Mouse (Mus musculus) small intestine, adult 2 months (tissue): ENCODE measurements at regions not wholly inside any gene's neighbourhood (a gene's known extent, or its start where the extent isn't known, plus 50 kb on each side); places are given as distances from the start of the nearest gene placed in this dataset.

Source experiments
- H3K27ac ChIP-seq: fragments of 200-500 bp; 2 replicates; pipeline ENCODE4 v1.5.1; 2012; ENCODE audit warnings: low read depth, low read length, control low read depth, inconsistent platforms; ENCODE audit not compliant: insufficient read depth
- H3K27me3 ChIP-seq: fragments of 200-500 bp; 2 replicates; pipeline ENCODE4 v1.6.1; 2012; ENCODE audit warnings: mild to moderate bottlenecking, moderate library complexity, low read length, inconsistent platforms; ENCODE audit not compliant: control insufficient read depth, insufficient read depth
- H3K36me3 ChIP-seq: fragments of 200-500 bp; 2 replicates; pipeline ENCODE4 v1.6.1; 2012; ENCODE audit warnings: mild to moderate bottlenecking, low read length, control low read depth, inconsistent platforms; ENCODE audit not compliant: control insufficient read depth, insufficient read depth
- H3K4me1 ChIP-seq: fragments of 200-500 bp; 2 replicates; pipeline ENCODE4 v1.6.1; 2012; ENCODE audit warnings: low read length, inconsistent platforms, mixed read lengths; ENCODE audit not compliant: control insufficient read depth, insufficient read depth, insufficient read length
- H3K4me3 ChIP-seq: fragments of 200-500 bp; 2 replicates; pipeline ENCODE4 v1.5.1; 2012; ENCODE audit warnings: low read depth, mild to moderate bottlenecking, control low read depth, inconsistent platforms, low read length, moderate library complexity
- CTCF ChIP-seq: fragments of 200-500 bp; IDR thresholded peaks from 2 replicates; pipeline ENCODE4 v1.5.1; 2012; ENCODE audit warnings: low read depth, mild to moderate bottlenecking, control low read depth, inconsistent platforms, low read length, moderate library complexity, mixed read lengths; ENCODE audit not compliant: insufficient replicate concordance, insufficient read length; ENCODE audit errors: extremely low read depth
- POLR2A ChIP-seq: fragments of 200-500 bp; IDR thresholded peaks from 2 replicates; pipeline ENCODE4 v1.6.1; 2012; ENCODE audit warnings: low read depth, mild to moderate bottlenecking, control low read depth, inconsistent platforms, low read length, moderate library complexity
- WGBS: fragments of 180-500 bp; shearing (Covaris S2); methylation state at CpG from one replicate; pipeline ENCODE4 v1.1.7; 2018; 5-methylcytosine and 5-hydroxymethylcytosine counted together

GRCm38 (mm10) chr15:86814808-86815421 lies 600.7 kb downstream of the Tbc1d22a start:
- Histone ChIP-seq H3K36me3 (no peaks in the 10 kb centered on the region), H3K27me3 (no peaks in the 10 kb centered on the region), H3K4me3 (no peak overlapping the region), H3K4me1 (no peaks in the 10 kb centered on the region), H3K27ac (no peak overlapping the region)
- WGBS, result 76% methylated on average over 8 of the region's 8 CpGs
- no peak for TF ChIP-seq CTCF
- no peak for TF ChIP-seq POLR2A

- TF ChIP-seq CTCF (no peak), POLR2A (no peak)
- no peaks in the 10 kb centered on the region for H3K4me1 ChIP-seq
- 55% methylated on average over 6 of the region's 6 CpGs for WGBS
These were observed 621.7 kb downstream of the Tbc1d22a start for GRCm38 (mm10) chr15:86835996-86836395.

GRCm38 (mm10) chr15:86852161-86852870 lies 638.1 kb downstream of the Tbc1d22a start:
- H3K36me3 ChIP-seq, result no peaks in the 10 kb centered on the region
- no peak overlapping the region for H3K27ac ChIP-seq
- 50% methylated on average over 11 of the region's 11 CpGs for WGBS
- no peaks in the 10 kb centered on the region for H3K27me3 ChIP-seq
- H3K4me1 ChIP-seq, result no peaks in the 10 kb centered on the region
- TF ChIP-seq CTCF, result no peak
- TF ChIP-seq POLR2A, result no peak
- H3K4me3 ChIP-seq, result no peak overlapping the region

More at GRCm38 (mm10) chr15:86835996-86836395, 621.7 kb downstream of the Tbc1d22a start:
- H3K36me3 ChIP-seq, result no peaks in the 10 kb centered on the region
- no peak overlapping the region for H3K27ac ChIP-seq
- no peak overlapping the region for H3K4me3 ChIP-seq
- no peaks in the 10 kb centered on the region for H3K27me3 ChIP-seq

GRCm38 (mm10) chr15:86858356-86858906 lies 644.2 kb downstream of the Tbc1d22a start:
- 15% methylated on average over 3 of the region's 3 CpGs for WGBS
- H3K27me3 ChIP-seq, result no peaks in the 10 kb centered on the region
- no peak overlapping the region for H3K4me3 ChIP-seq
- no peaks in the 10 kb centered on the region for H3K4me1 ChIP-seq
- H3K27ac ChIP-seq, result no peak overlapping the region
- H3K36me3 ChIP-seq, result no peaks in the 10 kb centered on the region
- TF ChIP-seq POLR2A (no peak), CTCF (no peak)

DNA sequence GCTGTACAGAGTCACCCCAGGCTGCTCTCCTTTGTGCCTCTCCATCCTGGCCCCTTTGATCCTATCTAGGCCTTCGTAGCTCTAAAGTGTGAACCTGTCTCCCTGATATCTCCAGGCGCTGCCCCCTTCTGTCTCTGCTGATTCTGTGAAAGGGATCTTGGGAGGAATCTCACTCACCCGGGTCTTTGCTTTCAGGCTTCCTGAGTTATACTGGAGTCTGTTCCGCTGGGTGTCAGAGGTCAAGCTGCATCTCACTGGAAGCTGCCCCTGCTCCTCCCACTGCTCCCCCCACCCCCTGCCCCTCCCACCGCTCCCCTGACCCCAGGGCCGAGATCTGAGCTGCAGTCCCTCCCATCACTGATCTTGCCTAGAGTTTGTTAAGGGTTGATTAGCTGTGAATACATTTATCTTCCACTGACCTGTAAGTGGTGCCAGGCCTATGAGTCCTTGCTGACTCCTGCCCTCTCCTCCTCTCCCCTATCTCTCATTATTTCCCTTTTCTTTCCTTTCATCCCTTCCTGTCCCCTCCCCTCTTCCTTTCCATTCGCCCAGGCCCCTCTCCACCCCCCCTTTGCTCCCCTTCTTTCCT lies 661.6 kb downstream of the Tbc1d22a start:
- Histone ChIP-seq H3K27me3 (no peaks in the 10 kb centered on the region), H3K4me1 (no peaks in the 10 kb centered on the region), H3K27ac (no peak overlapping the region), H3K4me3 (no peak overlapping the region), H3K36me3 (no peaks in the 10 kb centered on the region)
- 18% methylated on average over 7 of the region's 7 CpGs for WGBS
- TF ChIP-seq CTCF (no peak), POLR2A (no peak)

DNA sequence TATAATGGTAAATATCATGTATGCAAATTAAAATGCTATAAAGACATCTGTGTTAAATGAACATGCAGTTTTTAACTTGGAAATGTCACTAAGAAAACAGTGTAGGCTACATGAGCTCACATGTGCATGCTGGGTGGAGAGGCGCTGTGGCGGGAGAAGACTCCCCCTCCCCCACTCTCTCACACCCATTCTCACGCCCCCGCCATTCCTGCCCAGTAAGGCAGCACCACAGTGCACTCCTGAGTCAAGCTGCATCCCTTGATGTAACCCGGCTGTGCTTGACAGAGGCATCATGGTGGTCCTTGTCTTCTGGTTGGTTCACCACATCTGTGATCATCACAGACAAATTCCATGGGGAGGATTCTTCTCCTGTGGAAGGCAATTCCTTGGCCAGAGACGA lies 647.1 kb upstream of the Fam19a5 start:
- H3K4me1 ChIP-seq, result no peaks in the 10 kb centered on the region
- H3K27ac ChIP-seq, result no peak overlapping the region
- WGBS, result 65% methylated on average over 6 of the region's 6 CpGs
- no peaks in the 10 kb centered on the region for H3K27me3 ChIP-seq
- no peaks in the 10 kb centered on the region for H3K36me3 ChIP-seq
- no peak overlapping the region for H3K4me3 ChIP-seq
- no peak for TF ChIP-seq CTCF
- no peak for TF ChIP-seq POLR2A

DNA sequence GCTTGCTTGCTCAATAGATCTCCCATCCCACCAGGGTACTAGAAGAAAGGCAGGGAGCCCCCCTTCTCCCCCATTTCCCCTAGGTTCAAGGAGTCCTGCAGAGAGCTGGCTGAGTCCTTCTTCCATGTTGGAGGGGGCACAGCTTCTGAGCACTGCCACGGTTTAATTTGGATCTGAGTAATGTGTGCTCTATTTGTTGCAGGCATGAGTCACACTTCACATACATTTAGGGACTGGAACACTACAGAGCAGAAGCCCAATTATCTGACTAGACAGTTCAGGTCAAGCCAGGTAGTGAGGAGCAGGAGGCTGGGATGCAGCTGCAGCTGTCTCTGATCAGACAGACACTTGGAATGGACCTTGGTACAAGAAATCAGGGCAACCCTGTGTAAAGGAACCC lies 644.1 kb upstream of the Fam19a5 start:
- WGBS, result 62% methylated on average over 1 of the region's 1 CpGs
- no peak overlapping the region for H3K4me3 ChIP-seq
- no peaks in the 10 kb centered on the region for H3K36me3 ChIP-seq
- H3K27me3 ChIP-seq, result no peaks in the 10 kb centered on the region
- H3K27ac ChIP-seq, result no peak overlapping the region
- TF ChIP-seq CTCF (no peak), POLR2A (no peak)
- H3K4me1 ChIP-seq, result no peaks in the 10 kb centered on the region
